Mouse (Mus musculus): ENCODE data around the gene Vwa2. TPM values are rescaled to one million over a fixed set of nuclear protein-coding genes. Genes with fewer than 3 reads are reported as not detected.

The Vwa2 gene
- total and polyA plus RNA-seq, 3 experiments, result not detected

DNA sequence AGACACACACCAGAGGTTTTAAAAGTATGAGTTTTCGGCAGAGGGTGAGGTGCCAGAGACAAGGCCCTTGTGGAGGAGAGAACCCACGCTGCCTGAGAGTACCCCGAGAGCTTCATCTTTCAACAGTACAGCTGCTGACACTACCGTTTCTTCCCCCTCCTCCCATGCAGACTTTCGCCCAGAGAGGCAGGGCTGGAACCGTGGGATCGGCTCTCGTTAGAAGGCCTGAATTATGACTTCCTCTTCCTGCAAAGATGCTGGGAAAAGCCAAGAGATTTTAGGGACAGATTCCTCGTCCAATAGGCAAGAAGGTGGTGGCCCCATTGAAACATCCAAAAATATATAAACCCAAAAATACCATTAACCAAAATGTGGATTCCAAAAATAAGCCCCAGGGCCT lies 70.2 kb downstream of the Vwa2 start:
- no peaks in the 10 kb centered on the region for H3K27me3 ChIP-seq (replicated peaks)
- DNase-seq (ENCODE audit: extremely low read depth), result no peak
- dilution Hi-C loops (cut with MboI; ENCODE audit: extremely low pct_ligation_motif_present, extremely low pct_unique_long_range_greater_than_20kb, low sequenced_read_pairs), result no loop called here
- no peak overlapping the region for H3K4me2 ChIP-seq (ENCODE audit: insufficient read depth, low read depth, poor library complexity, severe bottlenecking)
- in situ Hi-C loops (cut with MboI; ENCODE audit: low pct_ligation_motif_present, low pct_unique_long_range_greater_than_20kb, low sequenced_read_pairs), result no loop called here
- peaks cover 0 to 8% of the 10 kb centered on the region in 2 experiments for H3K36me3 ChIP-seq (replicated peaks in 1 of 2; ENCODE audit: control insufficient read depth in 1 of 2, insufficient read depth in 1 of 2, low read length in 1 of 2)
- H3K9me3 ChIP-seq (replicated peaks; ENCODE audit: low read length), result peaks cover 5% of the 10 kb centered on the region
- H3K27ac ChIP-seq (ENCODE audit: insufficient read depth, low read depth), result no peak overlapping the region
- no peak overlapping the region for H3K9ac ChIP-seq (ENCODE audit: insufficient read depth, low read depth)
- no peaks in the 10 kb centered on the region for H3K4me1 ChIP-seq (ENCODE audit: control insufficient read depth in 1 of 2, insufficient read depth in 2 of 2)
- TF ChIP-seq NRF1 (IDR thresholded peaks at IDR 0.05; ENCODE audit: low read depth, low read length) (no peak), MAFK (IDR thresholded peaks at IDR 0.05; ENCODE audit: insufficient replicate concordance, low read length) (no peak), IRF4 (IDR thresholded peaks at IDR 0.05; ENCODE audit: low read depth, low read length) (no peak), CHD1 (IDR thresholded peaks at IDR 0.05; ENCODE audit: low read depth, low read length) (no peak), MXI1 (IDR thresholded peaks at IDR 0.05; ENCODE audit: low read depth, low read length) (no peak), E2F4 (IDR thresholded peaks at IDR 0.05; ENCODE audit: insufficient replicate concordance, low read depth, low read length) (no peak), PAX5 (IDR thresholded peaks at IDR 0.05; ENCODE audit: low read length) (no peak), MAX (IDR thresholded peaks at IDR 0.05; ENCODE audit: low read length) (no peak), SIN3A (IDR thresholded peaks at IDR 0.05; ENCODE audit: low read length) (no peak), ZMIZ1 (IDR thresholded peaks at IDR 0.05; ENCODE audit: low read depth, low read length) (no peak), SMC3 (IDR thresholded peaks at IDR 0.05; ENCODE audit: low read depth, low read length) (no peak)
- no peak overlapping the region for H3K4me3 ChIP-seq (replicated peaks in 1 of 3; ENCODE audit: low read depth in 2 of 3, low read length in 2 of 3, poor library complexity in 1 of 3)
- H3K79me2 ChIP-seq (replicated peaks; ENCODE audit: control insufficient read depth, extremely low read depth, insufficient read depth, poor library complexity, severe bottlenecking), result no peaks in the 10 kb centered on the region

DNA sequence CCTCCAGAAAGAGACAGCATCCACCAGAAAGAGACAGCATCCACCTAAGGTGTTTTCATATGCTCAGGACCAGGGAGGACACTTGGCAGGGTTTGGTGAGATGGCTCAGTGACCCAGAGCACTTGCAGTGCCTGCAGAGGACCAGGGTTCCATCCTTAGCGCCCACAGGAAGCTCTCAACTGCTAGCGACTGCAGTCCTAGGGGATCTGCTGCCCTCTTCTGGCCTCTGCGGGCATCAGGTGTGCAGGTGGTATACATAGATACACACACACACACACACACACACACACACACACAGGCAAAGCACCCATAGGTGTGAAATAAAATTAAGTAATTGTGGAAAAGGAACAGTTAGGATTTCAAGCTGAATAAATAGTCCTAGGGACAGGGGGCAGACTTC lies 70.8 kb downstream of the Vwa2 start:
- dilution Hi-C loops (cut with MboI; ENCODE audit: extremely low pct_ligation_motif_present, extremely low pct_unique_long_range_greater_than_20kb, low sequenced_read_pairs) (no loop called here), in situ Hi-C loops (cut with MboI; ENCODE audit: low pct_ligation_motif_present, low pct_unique_long_range_greater_than_20kb, low sequenced_read_pairs) (no loop called here)
- TF ChIP-seq POLR2A (IDR thresholded peaks at IDR 0.05; ENCODE audit: low read depth, low read length), result no peak
- TF ChIP-seq TCF12 (IDR thresholded peaks at IDR 0.05; ENCODE audit: low read depth, low read length), result no peak
- TF ChIP-seq CTCF (conservative IDR thresholded peaks at IDR 0.05 in 1 of 2, IDR thresholded peaks at IDR 0.05 in 1 of 2; ENCODE audit: low read depth in 2 of 2, low read length in 2 of 2), result no peak
- H3K4me3 ChIP-seq (replicated peaks in 1 of 3; ENCODE audit: low read depth in 2 of 3, low read length in 2 of 3, poor library complexity in 1 of 3), result no peak overlapping the region
- H3K79me2 ChIP-seq (replicated peaks; ENCODE audit: control insufficient read depth, extremely low read depth, insufficient read depth, poor library complexity, severe bottlenecking), result no peaks in the 10 kb centered on the region
- no peaks in the 10 kb centered on the region for H3K27me3 ChIP-seq (replicated peaks)
- H3K4me2 ChIP-seq (ENCODE audit: insufficient read depth, low read depth, poor library complexity, severe bottlenecking), result no peak overlapping the region
- no peak overlapping the region for H3K9ac ChIP-seq (ENCODE audit: insufficient read depth, low read depth)
- no peaks in the 10 kb centered on the region for H3K4me1 ChIP-seq (ENCODE audit: control insufficient read depth in 1 of 2, insufficient read depth in 2 of 2)
- no peak for DNase-seq (ENCODE audit: extremely low read depth)
- H3K27ac ChIP-seq (ENCODE audit: insufficient read depth, low read depth), result no peak overlapping the region
- peaks cover 5% of the 10 kb centered on the region for H3K9me3 ChIP-seq (replicated peaks; ENCODE audit: low read length)
- peaks cover 0 to 8% of the 10 kb centered on the region in 2 experiments for H3K36me3 ChIP-seq (replicated peaks in 1 of 2; ENCODE audit: control insufficient read depth in 1 of 2, insufficient read depth in 1 of 2, low read length in 1 of 2)

DNA sequence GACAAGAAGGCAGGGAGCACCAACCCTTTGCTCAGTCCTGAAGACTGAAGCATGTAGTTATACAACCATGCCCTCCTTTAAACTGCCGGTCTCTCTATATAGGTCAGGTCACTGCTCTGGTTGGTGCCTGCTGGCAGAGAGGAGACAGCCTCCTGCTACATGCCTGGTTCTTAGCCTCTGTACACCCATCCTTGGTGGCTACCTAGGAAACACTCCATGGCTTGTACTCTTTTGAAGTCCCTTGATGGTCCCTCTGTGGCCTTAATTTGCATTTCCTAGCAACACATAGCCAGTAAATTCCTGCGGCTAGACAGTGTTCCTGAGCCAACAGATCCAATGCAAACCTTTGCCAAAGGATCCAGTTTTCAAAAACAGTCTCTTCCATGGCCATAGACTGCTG lies 71.6 kb downstream of the Vwa2 start:
- H3K4me2 ChIP-seq (ENCODE audit: insufficient read depth, low read depth, poor library complexity, severe bottlenecking), result no peak overlapping the region
- no peaks in the 10 kb centered on the region for H3K27me3 ChIP-seq (replicated peaks)
- peaks cover 5% of the 10 kb centered on the region for H3K9me3 ChIP-seq (replicated peaks; ENCODE audit: low read length)
- no peaks in the 10 kb centered on the region for H3K79me2 ChIP-seq (replicated peaks; ENCODE audit: control insufficient read depth, extremely low read depth, insufficient read depth, poor library complexity, severe bottlenecking)
- dilution Hi-C loops (cut with MboI; ENCODE audit: extremely low pct_ligation_motif_present, extremely low pct_unique_long_range_greater_than_20kb, low sequenced_read_pairs), result no loop called here
- DNase-seq (ENCODE audit: extremely low read depth), result no peak
- in situ Hi-C loops (cut with MboI; ENCODE audit: low pct_ligation_motif_present, low pct_unique_long_range_greater_than_20kb, low sequenced_read_pairs), result no loop called here
- H3K9ac ChIP-seq (ENCODE audit: insufficient read depth, low read depth), result no peak overlapping the region
- no peak overlapping the region for H3K4me3 ChIP-seq (replicated peaks in 1 of 3; ENCODE audit: low read depth in 2 of 3, low read length in 2 of 3, poor library complexity in 1 of 3)
- peaks cover 0 to 8% of the 10 kb centered on the region in 2 experiments for H3K36me3 ChIP-seq (replicated peaks in 1 of 2; ENCODE audit: control insufficient read depth in 1 of 2, insufficient read depth in 1 of 2, low read length in 1 of 2)
- no peak overlapping the region for H3K27ac ChIP-seq (ENCODE audit: insufficient read depth, low read depth)
- no peak for TF ChIP-seq MXI1 (IDR thresholded peaks at IDR 0.05; ENCODE audit: low read depth, low read length)
- TF ChIP-seq E2F4 (IDR thresholded peaks at IDR 0.05; ENCODE audit: insufficient replicate concordance, low read depth, low read length), result no peak
- no peak for TF ChIP-seq JUND (conservative IDR thresholded peaks at IDR 0.05; ENCODE audit: low read depth, low read length)
- TF ChIP-seq SIN3A (IDR thresholded peaks at IDR 0.05; ENCODE audit: low read length), result no peak
- TF ChIP-seq MAZ (IDR thresholded peaks at IDR 0.05; ENCODE audit: low read depth, low read length), result no peak
- no peak for TF ChIP-seq ZC3H11A (IDR thresholded peaks at IDR 0.05; ENCODE audit: low read depth, low read length)
- no peaks in the 10 kb centered on the region for H3K4me1 ChIP-seq (ENCODE audit: control insufficient read depth in 1 of 2, insufficient read depth in 2 of 2)

Data from CH12.LX (cell line).